Mouse (Mus musculus) heart, embryonic 10.5 days (tissue): Measurements from ENCODE around the gene Itpkb. TPM values are rescaled to one million over a fixed set of nuclear protein-coding genes. Genes with fewer than 3 reads are reported as not detected.

ENCODE experiments used
- DNase-seq: peaks from one replicate; pipeline ENCODE4 v3.0.0-alpha.2; 2017; ENCODE audit warnings: low spot score
- H3K27ac ChIP-seq: fragments of 300-500 bp; sonication (generic); 2 replicates; pipeline ENCODE4 v1.5.1; 2016; ENCODE audit warnings: mild to moderate bottlenecking
- H3K27me3 ChIP-seq: fragments of 300-500 bp; sonication (generic); 2 replicates; pipeline ENCODE4 v1.6.1; 2016; ENCODE audit warnings: mild to moderate bottlenecking; ENCODE audit not compliant: poor library complexity, insufficient read depth, severe bottlenecking
- H3K36me3 ChIP-seq: fragments of 300-500 bp; sonication (generic); 2 replicates; pipeline ENCODE4 v1.6.1; 2016; ENCODE audit warnings: mild to moderate bottlenecking, moderate library complexity
- H3K4me1 ChIP-seq: fragments of 300-500 bp; sonication (generic); 2 replicates; pipeline ENCODE4 v1.6.1; 2016; ENCODE audit warnings: mild to moderate bottlenecking
- H3K4me3 ChIP-seq: fragments of 300-500 bp; sonication (generic); 2 replicates; pipeline ENCODE4 v1.5.1; 2016; ENCODE audit warnings: mild to moderate bottlenecking, moderate library complexity
- H3K9me3 ChIP-seq: fragments of 300-500 bp; sonication (generic); 2 replicates; pipeline ENCODE4 v1.6.1; 2016; ENCODE audit warnings: mild to moderate bottlenecking, moderate library complexity
- WGBS: fragments of 180-500 bp; shearing (Covaris S2); methylation state at CpG from one replicate; pipeline ENCODE4 v1.1.7; 2016; 5-methylcytosine and 5-hydroxymethylcytosine counted together
- polyA plus RNA-seq: library from polyadenylated mRNA; unstranded; fragments of >200 nt; fragmentation: Nextera tagmentation; extraction: Ambion mirVana; gene quantifications from 2 replicates; pipeline ENCODE4 v1.2.1, GENCODE M21; 2016

Gene Itpkb
- polyA plus RNA-seq, 1 experiment from 2014 or later: 4.6 TPM

- Histone ChIP-seq H3K9me3 (no peaks in the 10 kb centered on the region), H3K27ac (peak overlapping the region; percentile 43), H3K27me3 (peaks cover 20% of the 10 kb centered on the region), H3K4me3 (no peak overlapping the region), H3K36me3 (peaks cover 12% of the 10 kb centered on the region), H3K4me1 (peaks cover 59% of the 10 kb centered on the region)
- no peak for DNase-seq
- 55% methylated on average over 5 of the region's 5 CpGs for WGBS
Observed at GRCm38 (mm10) chr1:180409771-180410170, 79.5 kb downstream of the Itpkb start.

- Histone ChIP-seq H3K9me3 (no peaks in the 10 kb centered on the region), H3K27ac (peak overlapping the region; percentile 43; the same call in 1 of the 2 replicates), H3K27me3 (peaks cover 20% of the 10 kb centered on the region), H3K36me3 (peaks cover 12% of the 10 kb centered on the region), H3K4me1 (peaks cover 62% of the 10 kb centered on the region), H3K4me3 (no peak overlapping the region)
- DNase-seq: no peak
- 48% methylated on average over 7 of the region's 7 CpGs for WGBS
Observed at GRCm38 (mm10) chr1:180410306-180410705, 80.0 kb downstream of the Itpkb start.

- no peak for DNase-seq
- WGBS: 46% methylated on average over 4 of the region's 4 CpGs
- peaks cover 42% of the 10 kb centered on the region for H3K36me3 ChIP-seq
Observed at GRCm38 (mm10) chr1:180415064-180415463, 84.8 kb downstream of the Itpkb start.

GRCm38 (mm10) chr1:180415836-180416235 is 85.6 kb downstream of the Itpkb start:
- Histone ChIP-seq H3K9me3 (no peaks in the 10 kb centered on the region), H3K36me3 (peaks cover 44% of the 10 kb centered on the region), H3K27me3 (peaks cover 20% of the 10 kb centered on the region), H3K4me1 (peaks cover 42% of the 10 kb centered on the region), H3K4me3 (no peak overlapping the region), H3K27ac (no peak overlapping the region)
- no peak for DNase-seq
- 78% methylated on average over 7 of the region's 7 CpGs for WGBS

More at GRCm38 (mm10) chr1:180415064-180415463, 84.8 kb downstream of the Itpkb start:
- no peak overlapping the region for H3K4me3 ChIP-seq
- H3K9me3 ChIP-seq: no peaks in the 10 kb centered on the region
- peaks cover 42% of the 10 kb centered on the region for H3K4me1 ChIP-seq
- H3K27me3 ChIP-seq: peaks cover 20% of the 10 kb centered on the region
- no peak overlapping the region for H3K27ac ChIP-seq

- Histone ChIP-seq H3K27me3 (peaks cover 24% of the 10 kb centered on the region), H3K4me3 (no peak overlapping the region), H3K9me3 (no peaks in the 10 kb centered on the region), H3K4me1 (peaks cover 44% of the 10 kb centered on the region), H3K36me3 (peaks cover 44% of the 10 kb centered on the region), H3K27ac (no peak overlapping the region)
- no peak for DNase-seq
- 55% methylated on average over 2 of the region's 2 CpGs for WGBS
Observed at GRCm38 (mm10) chr1:180417118-180417517, 86.8 kb downstream of the Itpkb start.

- WGBS: 85% methylated on average over 2 of the region's 2 CpGs
- H3K27ac ChIP-seq: no peak overlapping the region
- H3K27me3 ChIP-seq: peaks cover 6% of the 10 kb centered on the region; the same call in 1 of the 2 replicates
- H3K4me3 ChIP-seq: no peak overlapping the region
- peaks cover 59% of the 10 kb centered on the region for H3K4me1 ChIP-seq
- no peaks in the 10 kb centered on the region for H3K9me3 ChIP-seq
- DNase-seq: no peak
- peaks cover 37% of the 10 kb centered on the region for H3K36me3 ChIP-seq
Observed at GRCm38 (mm10) chr1:180419059-180419458, 88.8 kb downstream of the Itpkb start.

GRCm38 (mm10) chr1:180420496-180421164 is 90.3 kb downstream of the Itpkb start:
- H3K9me3 ChIP-seq: no peaks in the 10 kb centered on the region
- H3K27ac ChIP-seq: no peak overlapping the region
- H3K36me3 ChIP-seq: peaks cover 31% of the 10 kb centered on the region
- no peak overlapping the region for H3K4me3 ChIP-seq
- H3K27me3 ChIP-seq: 0 out of 2 replicates have a peak, but pooled peaks cover 5% of the 10 kb centered on the region
- peaks cover 55% of the 10 kb centered on the region for H3K4me1 ChIP-seq
- WGBS: 67% methylated on average over 8 of the region's 8 CpGs
- no peak for DNase-seq

- no peak for DNase-seq
- Histone ChIP-seq H3K4me3 (no peak overlapping the region), H3K4me1 (peaks cover 51% of the 10 kb centered on the region), H3K9me3 (no peaks in the 10 kb centered on the region), H3K36me3 (peaks cover 24% of the 10 kb centered on the region), H3K27me3 (0 out of 2 replicates have a peak, but pooled peaks cover 5% of the 10 kb centered on the region), H3K27ac (peak overlapping the region; percentile 0; the same call in 1 of the 2 replicates)
- 57% methylated on average over 25 of the region's 25 CpGs for WGBS
Observed at GRCm38 (mm10) chr1:180421165-180421909, 91.1 kb downstream of the Itpkb start.

GRCm38 (mm10) chr1:180422076-180422828 is 92.0 kb downstream of the Itpkb start:
- peaks cover 46% of the 10 kb centered on the region for H3K4me1 ChIP-seq
- peak overlapping the region; percentile 0; the same call in 1 of the 2 replicates for H3K27ac ChIP-seq
- peaks cover 20% of the 10 kb centered on the region for H3K36me3 ChIP-seq
- H3K4me3 ChIP-seq: no peak overlapping the region
- DNase-seq: peak; percentile 85
- peaks cover 5% of the 10 kb centered on the region; the same call in 1 of the 2 replicates for H3K27me3 ChIP-seq
- H3K9me3 ChIP-seq: no peaks in the 10 kb centered on the region
- 21% methylated on average over 11 of the region's 11 CpGs for WGBS

- Histone ChIP-seq H3K27me3 (peaks cover 5% of the 10 kb centered on the region; the same call in 1 of the 2 replicates), H3K36me3 (peaks cover 17% of the 10 kb centered on the region), H3K27ac (no peak overlapping the region), H3K4me3 (no peak overlapping the region), H3K4me1 (peaks cover 50% of the 10 kb centered on the region), H3K9me3 (no peaks in the 10 kb centered on the region)
- WGBS: 55% methylated on average over 16 of the region's 16 CpGs
- DNase-seq: no peak
Observed at GRCm38 (mm10) chr1:180423008-180423639, 92.8 kb downstream of the Itpkb start.

- H3K4me1 ChIP-seq: peaks cover 52% of the 10 kb centered on the region
- no peak for DNase-seq
- no peak overlapping the region for H3K4me3 ChIP-seq
- no peak overlapping the region for H3K27ac ChIP-seq
- WGBS: 56% methylated on average over 3 of the region's 3 CpGs
- H3K27me3 ChIP-seq: peaks cover 7% of the 10 kb centered on the region; the same call in 1 of the 2 replicates
- peaks cover 9% of the 10 kb centered on the region; the same call in 1 of the 2 replicates for H3K36me3 ChIP-seq
- no peaks in the 10 kb centered on the region for H3K9me3 ChIP-seq
Observed at GRCm38 (mm10) chr1:180423931-180424330, 93.6 kb downstream of the Itpkb start.

GRCm38 (mm10) chr1:180426405-180426804 is 96.1 kb downstream of the Itpkb start:
- no peak for DNase-seq
- Histone ChIP-seq H3K27me3 (peaks cover 17% of the 10 kb centered on the region; the same call in 1 of the 2 replicates), H3K4me1 (peaks cover 37% of the 10 kb centered on the region), H3K9me3 (no peaks in the 10 kb centered on the region), H3K4me3 (no peak overlapping the region), H3K27ac (no peak overlapping the region), H3K36me3 (no peaks in the 10 kb centered on the region)
- WGBS: 79% methylated on average over 6 of the region's 6 CpGs
